Mouse (Mus musculus) liver, embryonic 14.5 days (tissue): Measurements from ENCODE around the gene Miga2.

ENCODE experiments used
- CTCF ChIP-seq: IDR thresholded peaks from 2 replicates; pipeline ENCODE4 v1.5.1; 2016; ENCODE audit warnings: antibody characterized with exemption, low read depth, control low read depth
- EP300 ChIP-seq: IDR thresholded peaks from 2 replicates; pipeline ENCODE4 v1.6.1; 2016; ENCODE audit warnings: antibody characterized with exemption, low read depth

GRCm38 (mm10) chr2:30336174-30336915, 27.7 kb upstream of the Miga2 start:
- no peak for TF ChIP-seq CTCF
- TF ChIP-seq EP300 = no peak
